Mouse (Mus musculus) inflammation-experienced regulatory T-cells, adult 6 months (primary cell): Measurements from ENCODE around the gene Dip2b. TPM values are rescaled to one million over a fixed set of nuclear protein-coding genes. Genes with fewer than 3 reads are reported as not detected.

ENCODE experiments used
- ATAC-seq: one replicate; pipeline ENCODE4 v1.8.0; 2017
- polyA plus RNA-seq, 3 experiments: library from polyadenylated mRNA; unstranded; fragments of 100-300 nt; shearing (Covaris generic); gene quantifications; one replicate each; pipeline ENCODE4 v1.2.1; 2017

Gene Dip2b
- 10 to 100 TPM; 11.5 to 21.3 (median 13.3) TPM for polyA plus RNA-seq

GRCm38 (mm10) chr15:100038470-100038971 lies at the start of gene Dip2b:
TSS of gene Dip2b (plus strand) at chr15:100038664.
- peak; percentile 73 for ATAC-seq

- ATAC-seq = no peak
Observed at GRCm38 (mm10) chr15:99993100-99993499, 45.4 kb upstream of the Dip2b start.

DNA sequence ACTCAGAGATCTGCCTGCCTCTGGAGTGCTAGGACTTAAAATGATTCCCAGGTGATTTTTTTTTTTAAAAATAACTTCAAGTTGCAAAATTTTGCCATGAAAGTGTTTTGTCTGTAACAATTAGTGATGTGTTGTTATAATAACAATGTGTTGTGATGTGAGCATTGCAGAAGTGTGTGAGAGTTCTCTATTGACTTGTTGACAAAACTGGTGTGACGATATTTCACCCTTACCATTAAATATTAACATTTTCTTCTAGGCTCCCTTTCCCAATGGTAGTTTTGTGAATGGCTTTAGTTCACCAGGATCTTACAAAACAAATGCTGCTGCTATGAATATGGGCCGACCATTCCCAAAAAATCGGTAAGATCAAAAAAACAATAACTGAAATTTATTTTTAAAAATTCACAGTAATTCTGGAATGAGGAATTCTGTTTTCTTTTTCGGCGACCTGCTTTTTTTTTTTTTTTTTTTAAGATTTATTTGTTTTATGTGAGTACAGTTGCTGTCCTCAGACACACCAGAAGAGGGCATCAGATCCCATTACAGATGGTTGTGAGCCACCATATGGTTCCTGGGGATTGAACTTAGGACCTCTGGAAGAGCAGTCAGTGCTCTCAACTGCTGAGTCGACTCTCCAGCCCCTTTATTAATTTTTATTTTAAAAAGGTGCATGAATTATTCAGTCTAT lies 41.2 kb upstream of the Dip2b start:
- ATAC-seq = no peak

DNA sequence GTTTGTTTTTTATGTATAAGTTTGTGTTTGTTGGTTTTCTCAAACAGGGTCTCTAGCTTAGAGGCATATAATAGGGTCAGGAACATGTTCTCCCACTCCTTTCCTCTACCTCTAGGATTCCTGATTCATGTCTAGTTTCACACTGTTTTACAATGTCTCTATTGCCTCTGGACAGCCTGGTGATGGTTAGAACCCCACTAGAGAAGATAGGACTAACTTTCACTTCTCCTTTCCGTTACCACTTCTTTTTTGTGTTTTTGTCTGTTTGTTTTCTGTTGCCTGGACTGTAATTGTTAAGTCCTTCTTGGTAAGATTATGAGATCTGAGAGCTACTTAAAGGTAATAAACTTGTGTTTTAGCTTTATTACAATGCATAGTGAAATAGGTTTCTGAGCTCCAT lies 39.1 kb upstream of the Dip2b start:
- no peak for ATAC-seq

DNA sequence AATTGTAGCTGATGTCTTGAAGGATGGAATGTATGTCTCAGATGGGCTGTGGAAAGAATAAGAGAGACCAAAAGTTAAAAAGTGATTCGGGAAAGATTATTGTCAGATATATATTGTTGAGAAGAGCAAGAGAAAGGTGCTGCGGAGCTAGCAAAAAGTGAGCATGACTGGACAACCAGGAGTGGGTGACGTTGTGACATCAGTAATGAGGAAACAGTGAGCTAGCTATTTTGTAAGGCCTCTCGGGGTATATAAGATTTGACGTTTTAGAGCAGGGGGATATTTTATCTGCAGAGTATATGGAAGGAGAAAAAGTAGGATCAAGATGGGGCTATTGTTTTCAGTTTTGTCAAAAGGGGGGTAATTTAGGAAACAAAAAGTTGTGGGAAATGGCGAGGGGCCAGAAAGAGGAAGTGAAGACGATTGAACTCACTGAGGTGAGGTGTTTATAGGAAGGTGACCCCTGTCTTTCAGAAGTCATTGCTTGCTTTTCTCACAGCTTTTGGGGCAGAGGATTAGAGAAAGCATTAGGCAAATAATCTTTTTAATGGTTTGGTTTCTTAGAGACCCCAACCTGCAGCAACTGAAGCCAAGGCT lies 33.7 kb upstream of the Dip2b start:
- ATAC-seq = no peak

DNA sequence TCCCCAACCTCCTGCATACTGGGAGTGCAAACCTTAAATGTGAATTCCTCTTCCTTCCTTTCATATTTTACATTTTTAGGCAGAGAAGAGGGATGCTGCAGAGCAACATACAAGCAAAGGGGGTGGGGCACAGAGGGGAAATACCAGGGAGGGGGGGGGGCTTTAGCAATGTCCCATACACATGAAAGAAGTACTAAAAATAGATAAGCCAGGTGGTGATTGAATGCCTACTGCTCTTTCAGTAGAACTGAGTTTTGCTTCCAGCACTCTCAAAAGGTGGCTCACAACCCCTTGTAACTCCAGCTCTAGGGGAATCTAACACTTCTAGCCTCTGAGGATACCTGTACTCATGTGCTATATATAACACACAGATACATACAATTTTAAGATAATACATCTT lies 32.3 kb upstream of the Dip2b start:
- ATAC-seq = no peak

- ATAC-seq = peak; percentile 77
Observed at GRCm38 (mm10) chr15:100018280-100018899, 20.1 kb upstream of the Dip2b start.

DNA sequence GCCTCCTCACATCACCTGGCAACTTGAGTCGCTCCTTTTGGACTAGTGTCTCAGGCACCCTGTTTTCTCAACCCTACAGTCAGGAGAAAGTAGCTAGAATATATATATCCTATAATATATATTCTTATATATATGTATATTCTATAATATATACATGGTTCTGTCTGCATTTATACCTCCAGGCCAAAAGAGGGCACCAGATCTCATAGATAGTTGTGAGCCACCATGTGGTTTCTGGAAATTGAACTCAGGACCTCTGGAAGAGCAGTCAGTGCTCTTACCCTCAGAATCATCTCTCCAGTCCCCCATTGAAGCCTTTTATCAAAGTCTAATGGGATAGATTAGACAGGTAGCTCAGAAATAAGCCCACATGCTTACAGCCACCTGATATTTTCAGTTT lies 17.3 kb upstream of the Dip2b start:
- no peak for ATAC-seq

DNA sequence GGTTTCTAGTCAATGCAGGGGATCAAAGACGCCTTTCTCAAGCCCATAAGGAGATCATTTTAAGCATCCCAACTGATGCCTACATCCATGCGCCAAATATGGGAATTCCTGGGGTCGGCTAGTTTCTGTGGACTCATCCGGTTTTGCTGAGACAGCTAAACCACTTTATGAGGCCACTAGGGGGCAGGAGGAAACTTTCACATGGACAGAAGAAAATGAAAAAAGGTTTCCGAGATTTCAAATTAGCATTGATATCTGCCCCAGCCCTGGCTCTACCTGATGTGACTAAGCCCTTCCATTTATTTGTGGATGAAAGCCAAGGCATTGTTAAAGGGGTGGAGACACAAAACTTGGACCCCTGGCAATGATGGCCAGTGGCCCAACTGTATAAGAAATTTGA lies 15.5 kb upstream of the Dip2b start:
- no peak for ATAC-seq

DNA sequence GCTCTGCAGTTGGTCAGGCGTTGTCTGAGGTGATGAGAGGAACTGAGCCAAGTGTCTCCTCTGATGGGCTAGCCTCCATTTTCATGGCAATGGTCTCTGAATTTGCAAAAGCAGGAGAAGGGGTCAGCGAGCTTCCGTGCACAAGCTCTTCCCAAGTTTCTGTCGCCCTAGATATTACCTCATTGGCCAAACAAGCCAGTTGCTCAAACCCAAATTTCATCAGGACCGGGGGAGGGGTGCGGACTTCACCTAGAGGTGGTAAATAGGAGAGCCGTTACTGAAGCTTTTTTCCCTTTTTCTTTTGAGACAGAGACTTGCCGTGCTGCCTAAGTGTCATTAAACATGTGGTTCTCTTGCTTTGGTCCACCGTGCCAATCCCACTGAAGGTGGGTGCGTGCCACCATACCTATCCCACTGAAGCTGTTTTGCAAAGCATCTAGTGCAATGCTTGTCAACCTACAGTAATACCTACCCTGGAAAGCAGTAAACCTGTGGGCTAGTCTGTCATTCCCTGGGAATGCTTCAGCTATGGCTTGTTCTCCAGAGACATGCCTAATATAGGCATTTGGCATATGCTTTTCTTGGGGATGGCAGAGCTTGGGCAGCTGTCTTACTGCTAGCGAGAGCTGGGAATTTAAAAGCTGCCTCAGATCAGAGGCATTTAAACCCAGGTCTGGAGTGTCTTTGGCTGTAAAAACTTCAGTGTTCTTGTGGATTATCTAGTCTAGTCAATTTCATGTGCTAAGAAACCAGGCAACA lies 13.2 kb upstream of the Dip2b start:
- ATAC-seq = no peak

GRCm38 (mm10) chr15:100028133-100028532 lies 10.3 kb upstream of the Dip2b start:
- no peak for ATAC-seq

- no peak for ATAC-seq
Observed at GRCm38 (mm10) chr15:100029497-100029896, 9.0 kb upstream of the Dip2b start.

DNA sequence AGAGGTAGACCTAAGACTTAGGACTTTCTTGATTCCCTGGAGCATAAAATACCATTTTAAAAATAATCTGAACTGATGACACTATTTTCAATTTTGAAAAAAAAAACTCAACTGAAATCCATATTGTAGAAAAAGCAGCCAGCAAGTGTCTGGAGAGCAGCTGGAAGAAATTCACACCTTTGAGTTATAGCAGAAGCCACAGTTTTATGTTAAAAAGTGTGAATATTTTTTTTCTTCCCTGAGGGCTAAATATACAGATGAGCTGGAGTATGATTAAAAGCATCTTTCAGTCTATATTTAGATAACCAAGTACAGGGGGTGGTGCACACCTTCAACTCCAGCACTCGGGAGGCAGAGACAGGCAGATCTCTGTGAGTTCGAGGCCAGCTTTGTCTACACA lies 8.6 kb upstream of the Dip2b start:
- no peak for ATAC-seq

GRCm38 (mm10) chr15:100032546-100032945 lies 5.9 kb upstream of the Dip2b start:
- no peak for ATAC-seq

DNA sequence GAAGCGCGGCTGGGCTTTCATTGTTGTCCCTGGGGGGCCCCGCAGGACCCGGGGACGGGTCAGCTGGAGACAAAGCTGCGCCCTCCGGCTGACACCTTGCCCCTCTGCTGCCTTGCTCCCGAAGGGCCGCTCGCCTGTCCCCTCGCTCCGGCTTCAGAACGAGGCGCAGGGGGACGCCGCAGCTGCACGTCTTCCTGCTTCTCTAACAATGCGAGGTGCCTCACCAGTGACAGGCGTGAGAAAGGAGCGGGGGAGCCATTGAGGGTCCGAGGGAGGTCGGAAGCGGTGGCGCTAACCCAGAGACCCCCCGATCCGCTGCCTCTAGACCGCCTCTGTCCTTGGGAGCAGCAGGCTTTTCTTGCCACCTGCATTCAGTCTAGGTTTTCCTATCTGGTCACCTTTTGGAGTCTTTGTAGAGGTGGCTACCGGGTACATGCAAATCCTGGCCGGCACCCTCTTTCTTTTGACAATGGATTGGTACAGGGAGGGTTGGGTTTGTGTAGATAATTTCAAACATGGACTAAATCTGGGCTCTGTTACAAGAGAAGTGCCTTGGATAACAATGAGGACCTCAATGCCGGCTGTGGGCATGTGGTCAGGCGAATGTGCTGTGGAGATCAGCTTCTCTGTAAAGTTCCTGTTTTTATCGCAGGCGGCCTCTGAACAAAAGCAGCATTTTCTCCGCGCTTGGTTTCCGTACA lies 687 bp downstream of the Dip2b start:
- ATAC-seq = peak; percentile 27

GRCm38 (mm10) chr15:100040541-100041266 lies 2.2 kb downstream of the Dip2b start:
- ATAC-seq = no peak

- peak; percentile 30 for ATAC-seq
Observed at GRCm38 (mm10) chr15:100041267-100042047, 3.0 kb downstream of the Dip2b start.

GRCm38 (mm10) chr15:100042048-100042400 lies 3.6 kb downstream of the Dip2b start:
- ATAC-seq = peak; percentile 38

DNA sequence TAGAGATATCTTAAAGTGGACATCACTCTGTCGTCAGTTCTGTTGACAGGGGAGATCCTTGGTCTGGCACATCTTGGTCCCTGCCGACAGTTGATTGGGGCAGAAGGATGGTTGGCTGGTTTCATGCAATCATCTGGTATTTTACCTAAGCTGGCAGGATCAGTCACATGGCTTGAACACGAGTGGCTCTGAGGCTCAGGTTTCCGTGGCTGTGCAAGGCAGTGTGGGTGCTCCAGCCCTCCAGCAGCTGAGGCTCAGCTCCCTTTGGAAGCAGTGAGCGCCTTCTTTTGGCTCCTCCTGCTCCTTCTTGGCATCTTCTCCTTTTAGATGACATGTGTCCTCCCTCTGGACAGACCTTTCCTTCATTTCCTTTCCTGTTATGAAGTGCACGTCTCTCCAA lies 7.1 kb downstream of the Dip2b start:
- no peak for ATAC-seq

- no peak for ATAC-seq
Observed at GRCm38 (mm10) chr15:100049496-100050087, 11.1 kb downstream of the Dip2b start.

- ATAC-seq = no peak
Observed at GRCm38 (mm10) chr15:100050940-100051339, 12.5 kb downstream of the Dip2b start.
